Mouse (Mus musculus) heart, embryonic 10.5 days (tissue): ENCODE measurements around the gene Inpp4b. TPM values are rescaled to one million over a fixed set of nuclear protein-coding genes. Genes with fewer than 3 reads are reported as not detected.

Experiments used
- DNase-seq: peaks from one replicate; pipeline ENCODE4 v3.0.0-alpha.2; 2017; ENCODE audit warnings: low spot score
- H3K27ac ChIP-seq: fragments of 300-500 bp; sonication (generic); 2 replicates; pipeline ENCODE4 v1.5.1; 2016; ENCODE audit warnings: mild to moderate bottlenecking
- H3K27me3 ChIP-seq: fragments of 300-500 bp; sonication (generic); 2 replicates; pipeline ENCODE4 v1.6.1; 2016; ENCODE audit warnings: mild to moderate bottlenecking; ENCODE audit not compliant: poor library complexity, insufficient read depth, severe bottlenecking
- H3K36me3 ChIP-seq: fragments of 300-500 bp; sonication (generic); 2 replicates; pipeline ENCODE4 v1.6.1; 2016; ENCODE audit warnings: mild to moderate bottlenecking, moderate library complexity
- H3K4me1 ChIP-seq: fragments of 300-500 bp; sonication (generic); 2 replicates; pipeline ENCODE4 v1.6.1; 2016; ENCODE audit warnings: mild to moderate bottlenecking
- H3K4me3 ChIP-seq: fragments of 300-500 bp; sonication (generic); 2 replicates; pipeline ENCODE4 v1.5.1; 2016; ENCODE audit warnings: mild to moderate bottlenecking, moderate library complexity
- H3K9me3 ChIP-seq: fragments of 300-500 bp; sonication (generic); 2 replicates; pipeline ENCODE4 v1.6.1; 2016; ENCODE audit warnings: mild to moderate bottlenecking, moderate library complexity
- WGBS: fragments of 180-500 bp; shearing (Covaris S2); methylation state at CpG from one replicate; pipeline ENCODE4 v1.1.7; 2016; 5-methylcytosine and 5-hydroxymethylcytosine counted together
- polyA plus RNA-seq: library from polyadenylated mRNA; unstranded; fragments of >200 nt; fragmentation: Nextera tagmentation; extraction: Ambion mirVana; gene quantifications from 2 replicates; pipeline ENCODE4 v1.2.1, GENCODE M21; 2016

Inpp4b gene
- polyA plus RNA-seq, 1 experiment from 2014 or later, result 6.0 TPM

GRCm38 (mm10) chr8:81558550-81558949 lies 216.2 kb downstream of the Inpp4b start:
- 76% methylated on average over 4 of the region's 4 CpGs for WGBS
- no peak overlapping the region for H3K4me3 ChIP-seq
- H3K4me1 ChIP-seq, result no peaks in the 10 kb centered on the region
- no peaks in the 10 kb centered on the region for H3K9me3 ChIP-seq
- H3K27me3 ChIP-seq, result no peaks in the 10 kb centered on the region
- no peaks in the 10 kb centered on the region for H3K36me3 ChIP-seq
- no peak for DNase-seq
- no peak overlapping the region for H3K27ac ChIP-seq

GRCm38 (mm10) chr8:81562405-81562804 lies 220.0 kb downstream of the Inpp4b start:
- Histone ChIP-seq H3K4me1 (no peaks in the 10 kb centered on the region), H3K27ac (no peak overlapping the region), H3K9me3 (no peaks in the 10 kb centered on the region), H3K4me3 (no peak overlapping the region), H3K36me3 (no peaks in the 10 kb centered on the region), H3K27me3 (no peaks in the 10 kb centered on the region)
- DNase-seq, result no peak
- WGBS, result 64% methylated on average over 1 of the region's 1 CpGs

- H3K9me3 ChIP-seq, result no peaks in the 10 kb centered on the region
- no peaks in the 10 kb centered on the region for H3K36me3 ChIP-seq
- H3K27ac ChIP-seq, result no peak overlapping the region
- H3K4me3 ChIP-seq, result no peak overlapping the region
- 80% methylated on average over 4 of the region's 4 CpGs for WGBS
- DNase-seq, result no peak
- no peaks in the 10 kb centered on the region for H3K27me3 ChIP-seq
- H3K4me1 ChIP-seq, result no peaks in the 10 kb centered on the region
These were observed 223.1 kb downstream of the Inpp4b start for GRCm38 (mm10) chr8:81565484-81565883.

- Histone ChIP-seq H3K4me3 (no peak overlapping the region), H3K27me3 (no peaks in the 10 kb centered on the region), H3K36me3 (no peaks in the 10 kb centered on the region), H3K9me3 (no peaks in the 10 kb centered on the region), H3K4me1 (no peaks in the 10 kb centered on the region), H3K27ac (no peak overlapping the region)
- WGBS, result 74% methylated on average over 1 of the region's 1 CpGs
- no peak for DNase-seq
These were observed 230.2 kb downstream of the Inpp4b start for GRCm38 (mm10) chr8:81572319-81573104.

- Histone ChIP-seq H3K36me3 (no peaks in the 10 kb centered on the region), H3K4me1 (no peaks in the 10 kb centered on the region), H3K27me3 (no peaks in the 10 kb centered on the region), H3K9me3 (no peaks in the 10 kb centered on the region), H3K27ac (no peak overlapping the region), H3K4me3 (no peak overlapping the region)
- no peak for DNase-seq
- WGBS, result 77% methylated on average over 3 of the region's 3 CpGs
These were observed 233.0 kb downstream of the Inpp4b start for GRCm38 (mm10) chr8:81575268-81575917.

- H3K36me3 ChIP-seq, result no peaks in the 10 kb centered on the region
- WGBS, result 75% methylated on average over 3 of the region's 3 CpGs
- no peaks in the 10 kb centered on the region for H3K27me3 ChIP-seq
- H3K4me1 ChIP-seq, result no peaks in the 10 kb centered on the region
- H3K27ac ChIP-seq, result no peak overlapping the region
- H3K4me3 ChIP-seq, result no peak overlapping the region
- no peaks in the 10 kb centered on the region for H3K9me3 ChIP-seq
- no peak for DNase-seq
These were observed 236.6 kb downstream of the Inpp4b start for GRCm38 (mm10) chr8:81578951-81579350.

GRCm38 (mm10) chr8:81581817-81582437 lies 239.6 kb downstream of the Inpp4b start:
- H3K27me3 ChIP-seq, result no peaks in the 10 kb centered on the region
- H3K9me3 ChIP-seq, result no peaks in the 10 kb centered on the region
- WGBS, result 81% methylated on average over 2 of the region's 2 CpGs
- H3K36me3 ChIP-seq, result no peaks in the 10 kb centered on the region
- no peak overlapping the region for H3K4me3 ChIP-seq
- H3K4me1 ChIP-seq, result no peaks in the 10 kb centered on the region
- no peak for DNase-seq
- no peak overlapping the region for H3K27ac ChIP-seq

GRCm38 (mm10) chr8:81582906-81583305 lies 240.6 kb downstream of the Inpp4b start:
- DNase-seq, result no peak
- no peak overlapping the region for H3K27ac ChIP-seq
- H3K9me3 ChIP-seq, result no peaks in the 10 kb centered on the region
- no peak overlapping the region for H3K4me3 ChIP-seq
- WGBS, result 73% methylated on average over 1 of the region's 1 CpGs
- H3K4me1 ChIP-seq, result no peaks in the 10 kb centered on the region
- no peaks in the 10 kb centered on the region for H3K36me3 ChIP-seq
- H3K27me3 ChIP-seq, result no peaks in the 10 kb centered on the region

- Histone ChIP-seq H3K27me3 (no peaks in the 10 kb centered on the region), H3K4me3 (no peak overlapping the region), H3K9me3 (no peaks in the 10 kb centered on the region), H3K27ac (no peak overlapping the region), H3K36me3 (no peaks in the 10 kb centered on the region), H3K4me1 (no peaks in the 10 kb centered on the region)
- no peak for DNase-seq
- WGBS, result 89% methylated on average over 5 of the region's 5 CpGs
These were observed 244.4 kb downstream of the Inpp4b start for GRCm38 (mm10) chr8:81586783-81587182.

- Histone ChIP-seq H3K9me3 (no peaks in the 10 kb centered on the region), H3K27me3 (no peaks in the 10 kb centered on the region), H3K4me3 (no peak overlapping the region), H3K4me1 (no peaks in the 10 kb centered on the region), H3K27ac (no peak overlapping the region), H3K36me3 (no peaks in the 10 kb centered on the region)
- 82% methylated on average over 3 of the region's 3 CpGs for WGBS
- DNase-seq, result no peak
These were observed 251.9 kb downstream of the Inpp4b start for GRCm38 (mm10) chr8:81594134-81594714.

GRCm38 (mm10) chr8:81599209-81599608 lies 256.9 kb downstream of the Inpp4b start:
- no peak for DNase-seq
- H3K27me3 ChIP-seq, result no peaks in the 10 kb centered on the region
- no peaks in the 10 kb centered on the region for H3K9me3 ChIP-seq
- H3K4me1 ChIP-seq, result no peaks in the 10 kb centered on the region
- WGBS, result 78% methylated on average over 4 of the region's 4 CpGs
- H3K36me3 ChIP-seq, result no peaks in the 10 kb centered on the region
- no peak overlapping the region for H3K27ac ChIP-seq
- no peak overlapping the region for H3K4me3 ChIP-seq

GRCm38 (mm10) chr8:81601136-81601535 lies 258.8 kb downstream of the Inpp4b start:
- Histone ChIP-seq H3K4me3 (no peak overlapping the region), H3K36me3 (no peaks in the 10 kb centered on the region), H3K27me3 (no peaks in the 10 kb centered on the region), H3K9me3 (no peaks in the 10 kb centered on the region), H3K27ac (no peak overlapping the region), H3K4me1 (no peaks in the 10 kb centered on the region)
- DNase-seq, result no peak

GRCm38 (mm10) chr8:81608082-81608481 lies 265.7 kb downstream of the Inpp4b start:
- no peak overlapping the region for H3K27ac ChIP-seq
- no peak overlapping the region for H3K4me3 ChIP-seq
- H3K36me3 ChIP-seq, result no peaks in the 10 kb centered on the region
- H3K4me1 ChIP-seq, result no peaks in the 10 kb centered on the region
- no peaks in the 10 kb centered on the region for H3K27me3 ChIP-seq
- H3K9me3 ChIP-seq, result no peaks in the 10 kb centered on the region
- 76% methylated on average over 1 of the region's 1 CpGs for WGBS
- DNase-seq, result no peak
